Mouse (Mus musculus): ENCODE measurements around the gene Lrcol1. TPM values are rescaled to one million over a fixed set of nuclear protein-coding genes. Genes with fewer than 3 reads are reported as not detected.

Lrcol1 gene
- polyA plus RNA-seq, 1 experiment from 2014 or later: not detected

- Histone ChIP-seq H3K36me3 (ENCODE audit: control insufficient read depth, insufficient read depth) (no peaks in the 10 kb centered on the region), H3K9me3 (replicated peaks; ENCODE audit: control insufficient read depth, low read length) (no peaks in the 10 kb centered on the region), H3K27ac (ENCODE audit: low read length) (no peak overlapping the region), H3K4me1 (ENCODE audit: control insufficient read depth, low read depth, low read length) (no peaks in the 10 kb centered on the region), H3K4me3 (ENCODE audit: low read depth, low read length) (no peak overlapping the region), H3K27me3 (ENCODE audit: control insufficient read depth, insufficient read depth, low read depth, low read length) (no peaks in the 10 kb centered on the region), H3K4me2 (ENCODE audit: low read depth, low read length) (no peak overlapping the region), H3K9ac (ENCODE audit: low read depth, low read length) (no peak overlapping the region)
- ATAC-seq (ENCODE audit: low read depth): no peak
- 70% methylated on average over 20 of the region's 20 CpGs for WGBS (ENCODE audit: insufficient replicate concordance)
Observed at GRCm38 (mm10) chr5:110378181-110378583, 33.7 kb downstream of the Lrcol1 start.

- Histone ChIP-seq H3K36me3 (ENCODE audit: control insufficient read depth, insufficient read depth) (no peaks in the 10 kb centered on the region), H3K9ac (ENCODE audit: low read depth, low read length) (no peak overlapping the region), H3K27me3 (ENCODE audit: control insufficient read depth, insufficient read depth, low read depth, low read length) (no peaks in the 10 kb centered on the region), H3K4me1 (ENCODE audit: control insufficient read depth, low read depth, low read length) (no peaks in the 10 kb centered on the region), H3K4me2 (ENCODE audit: low read depth, low read length) (no peak overlapping the region), H3K4me3 (ENCODE audit: low read depth, low read length) (no peak overlapping the region), H3K27ac (ENCODE audit: low read length) (no peak overlapping the region), H3K9me3 (replicated peaks; ENCODE audit: control insufficient read depth, low read length) (no peaks in the 10 kb centered on the region)
- WGBS (ENCODE audit: insufficient replicate concordance): 88% methylated on average over 15 of the region's 15 CpGs
- no peak for ATAC-seq (ENCODE audit: low read depth)
Observed at GRCm38 (mm10) chr5:110379086-110379485, 34.6 kb downstream of the Lrcol1 start.

DNA sequence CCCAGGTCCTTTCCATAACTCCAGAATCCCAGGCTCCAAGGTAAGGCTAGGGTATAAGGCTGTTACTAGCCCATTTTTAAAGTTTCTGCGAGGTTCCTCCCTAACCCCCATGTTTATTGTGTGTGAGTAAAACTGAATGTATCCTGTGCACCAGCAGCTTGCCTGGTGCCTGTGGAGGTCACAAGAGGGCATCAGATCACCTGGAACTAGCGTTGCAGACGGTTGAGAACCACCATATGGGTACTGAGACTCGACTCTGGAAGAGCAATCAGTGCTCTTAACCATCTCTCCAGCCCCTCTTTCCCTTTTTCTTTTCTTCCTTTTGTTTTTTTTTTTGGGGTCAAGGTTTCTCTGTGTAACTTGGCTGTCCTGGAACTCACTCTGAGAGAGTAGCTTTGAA is 35.3 kb downstream of the Lrcol1 start:
- H3K9me3 ChIP-seq (replicated peaks; ENCODE audit: control insufficient read depth, low read length): no peaks in the 10 kb centered on the region
- no peaks in the 10 kb centered on the region for H3K27me3 ChIP-seq (ENCODE audit: control insufficient read depth, insufficient read depth, low read depth, low read length)
- H3K27ac ChIP-seq (ENCODE audit: low read length): no peak overlapping the region
- no peaks in the 10 kb centered on the region for H3K36me3 ChIP-seq (ENCODE audit: control insufficient read depth, insufficient read depth)
- no peak overlapping the region for H3K9ac ChIP-seq (ENCODE audit: low read depth, low read length)
- ATAC-seq (ENCODE audit: low read depth): no peak
- no peak overlapping the region for H3K4me3 ChIP-seq (ENCODE audit: low read depth, low read length)
- H3K4me2 ChIP-seq (ENCODE audit: low read depth, low read length): no peak overlapping the region
- H3K4me1 ChIP-seq (ENCODE audit: control insufficient read depth, low read depth, low read length): no peaks in the 10 kb centered on the region
- 61% methylated on average over 4 of the region's 4 CpGs for WGBS (ENCODE audit: insufficient replicate concordance)

DNA sequence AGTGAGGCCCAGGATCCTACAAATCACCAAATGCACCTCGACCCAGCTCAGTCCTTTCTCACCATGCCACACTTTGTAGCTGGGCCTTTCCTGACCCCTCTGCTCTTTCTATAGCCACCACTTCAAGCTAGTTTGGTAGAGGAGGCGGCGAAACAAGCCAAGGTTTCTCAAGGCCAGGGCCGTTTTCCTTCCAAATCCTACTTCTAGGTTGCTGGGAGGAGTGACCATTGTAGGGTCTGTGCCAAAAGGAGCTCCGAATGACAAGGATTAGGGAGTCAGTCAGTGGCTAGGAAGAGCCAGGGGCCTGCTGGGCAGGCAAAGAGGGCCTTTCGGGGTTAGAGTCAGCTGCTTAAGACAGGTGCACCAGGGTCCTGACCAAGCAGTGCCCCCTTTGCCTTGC is 40.0 kb downstream of the Lrcol1 start:
- Histone ChIP-seq H3K27me3 (ENCODE audit: control insufficient read depth, insufficient read depth, low read depth, low read length) (peaks cover 19% of the 10 kb centered on the region), H3K36me3 (ENCODE audit: control insufficient read depth, insufficient read depth) (no peaks in the 10 kb centered on the region)

GRCm38 (mm10) chr5:110385263-110385662 is 40.7 kb downstream of the Lrcol1 start:
- Histone ChIP-seq H3K9ac (ENCODE audit: low read depth, low read length) (no peak overlapping the region), H3K27ac (ENCODE audit: low read length) (no peak overlapping the region), H3K4me2 (ENCODE audit: low read depth, low read length) (no peak overlapping the region), H3K9me3 (replicated peaks; ENCODE audit: control insufficient read depth, low read length) (no peaks in the 10 kb centered on the region), H3K27me3 (ENCODE audit: control insufficient read depth, insufficient read depth, low read depth, low read length) (peaks cover 19% of the 10 kb centered on the region), H3K4me1 (ENCODE audit: control insufficient read depth, low read depth, low read length) (peaks cover 6% of the 10 kb centered on the region), H3K36me3 (ENCODE audit: control insufficient read depth, insufficient read depth) (no peaks in the 10 kb centered on the region), H3K4me3 (ENCODE audit: low read depth, low read length) (no peak overlapping the region)
- 62% methylated on average over 4 of the region's 4 CpGs for WGBS (ENCODE audit: insufficient replicate concordance)
- ATAC-seq (ENCODE audit: low read depth): no peak

More for the DNA sequence above, 40.0 kb downstream of the Lrcol1 start:
- H3K9ac ChIP-seq (ENCODE audit: low read depth, low read length): no peak overlapping the region
- WGBS (ENCODE audit: insufficient replicate concordance): 65% methylated on average over 6 of the region's 6 CpGs
- H3K9me3 ChIP-seq (replicated peaks; ENCODE audit: control insufficient read depth, low read length): no peaks in the 10 kb centered on the region
- no peak overlapping the region for H3K4me2 ChIP-seq (ENCODE audit: low read depth, low read length)
- ATAC-seq (ENCODE audit: low read depth): no peak
- H3K4me1 ChIP-seq (ENCODE audit: control insufficient read depth, low read depth, low read length): peaks cover 6% of the 10 kb centered on the region
- H3K27ac ChIP-seq (ENCODE audit: low read length): no peak overlapping the region
- H3K4me3 ChIP-seq (ENCODE audit: low read depth, low read length): no peak overlapping the region

DNA sequence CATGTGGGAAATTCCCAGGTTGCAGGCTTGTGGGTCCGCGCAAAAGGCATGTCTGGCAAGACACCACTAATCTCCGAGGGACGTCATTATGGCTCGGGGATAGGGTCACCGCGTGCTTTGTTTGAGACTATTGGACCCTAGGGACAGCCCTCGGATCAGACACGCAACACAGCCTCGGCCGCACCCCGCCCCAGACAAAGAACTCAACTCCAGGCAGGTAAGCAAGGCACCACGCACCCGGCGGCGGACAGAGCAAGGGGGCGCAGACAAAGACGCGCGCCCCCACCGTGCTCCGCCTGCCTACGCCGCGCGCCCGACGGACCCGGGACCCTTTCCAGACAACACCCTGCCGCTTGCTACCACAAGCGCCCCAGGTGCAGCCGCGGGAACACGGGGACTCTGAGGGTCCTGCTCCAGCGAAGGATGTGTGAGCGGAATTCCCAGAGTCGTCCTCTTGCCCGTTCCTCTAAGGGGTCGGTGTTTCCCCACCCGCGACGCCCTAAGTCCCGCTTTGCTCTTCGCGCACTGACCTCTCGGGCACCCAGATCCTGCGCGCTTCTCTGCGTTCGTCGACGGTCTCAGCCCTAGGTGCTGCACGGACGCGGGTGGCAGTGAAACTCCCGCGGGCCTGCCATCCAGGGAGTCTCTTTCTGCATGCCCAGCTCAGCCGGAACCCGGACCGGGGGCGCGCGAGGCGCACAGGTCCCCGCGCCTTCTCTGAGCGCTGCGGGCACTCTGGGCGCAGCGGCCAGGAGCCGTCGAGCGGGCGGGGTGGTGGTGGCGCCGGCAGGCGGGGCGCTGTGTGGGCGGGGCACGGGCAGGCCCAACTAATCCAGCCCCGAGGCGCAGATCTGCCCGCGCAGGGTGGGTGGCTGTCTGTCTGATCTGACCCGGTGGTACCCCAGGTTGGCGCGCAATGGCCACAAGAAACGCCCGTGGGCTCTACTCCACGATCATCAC is 42.1 kb downstream of the Lrcol1 start:
- Histone ChIP-seq H3K36me3 (ENCODE audit: control insufficient read depth, insufficient read depth) (no peaks in the 10 kb centered on the region), H3K9me3 (replicated peaks; ENCODE audit: control insufficient read depth, low read length) (no peaks in the 10 kb centered on the region), H3K4me1 (ENCODE audit: control insufficient read depth, low read depth, low read length) (peaks cover 6% of the 10 kb centered on the region), H3K9ac (ENCODE audit: low read depth, low read length) (no peak overlapping the region; the same call in 1 of the 2 replicates), H3K4me3 (ENCODE audit: low read depth, low read length) (peak overlapping the region; percentile 48), H3K27ac (ENCODE audit: low read length) (no peak overlapping the region), H3K4me2 (ENCODE audit: low read depth, low read length) (peak overlapping the region; percentile 68), H3K27me3 (ENCODE audit: control insufficient read depth, insufficient read depth, low read depth, low read length) (peaks cover 19% of the 10 kb centered on the region)
- ATAC-seq (ENCODE audit: low read depth): peak; percentile 77
- 3% methylated on average over 90 of the region's 90 CpGs for WGBS (ENCODE audit: insufficient replicate concordance)

DNA sequence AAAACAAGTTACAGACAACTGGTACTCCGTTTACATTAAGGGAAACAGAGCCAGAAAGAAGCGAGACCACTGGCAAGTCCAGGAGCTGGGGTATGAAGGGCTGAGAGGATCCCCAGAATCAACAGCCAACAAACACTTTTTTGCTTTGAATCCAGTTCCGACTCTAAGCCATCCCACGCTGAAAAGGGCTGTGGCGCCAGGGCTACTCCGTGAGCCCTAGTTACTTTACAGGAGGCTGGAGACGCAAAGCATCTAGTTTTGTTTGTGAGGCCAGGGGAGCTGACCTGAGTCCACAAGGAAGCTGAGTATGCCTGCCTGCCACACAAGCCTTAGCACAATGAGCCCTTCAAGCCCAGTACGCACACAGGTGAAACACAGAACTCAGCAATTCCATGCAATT is 42.8 kb downstream of the Lrcol1 start:
- Histone ChIP-seq H3K4me3 (ENCODE audit: low read depth, low read length) (peak overlapping the region; percentile 48), H3K4me2 (ENCODE audit: low read depth, low read length) (peak overlapping the region; percentile 68), H3K36me3 (ENCODE audit: control insufficient read depth, insufficient read depth) (no peaks in the 10 kb centered on the region), H3K9ac (ENCODE audit: low read depth, low read length) (no peak overlapping the region; the same call in 1 of the 2 replicates), H3K9me3 (replicated peaks; ENCODE audit: control insufficient read depth, low read length) (no peaks in the 10 kb centered on the region), H3K27ac (ENCODE audit: low read length) (no peak overlapping the region), H3K4me1 (ENCODE audit: control insufficient read depth, low read depth, low read length) (peaks cover 6% of the 10 kb centered on the region), H3K27me3 (ENCODE audit: control insufficient read depth, insufficient read depth, low read depth, low read length) (peaks cover 19% of the 10 kb centered on the region)
- no peak for ATAC-seq (ENCODE audit: low read depth)
- 33% methylated on average over 8 of the region's 8 CpGs for WGBS (ENCODE audit: insufficient replicate concordance)

DNA sequence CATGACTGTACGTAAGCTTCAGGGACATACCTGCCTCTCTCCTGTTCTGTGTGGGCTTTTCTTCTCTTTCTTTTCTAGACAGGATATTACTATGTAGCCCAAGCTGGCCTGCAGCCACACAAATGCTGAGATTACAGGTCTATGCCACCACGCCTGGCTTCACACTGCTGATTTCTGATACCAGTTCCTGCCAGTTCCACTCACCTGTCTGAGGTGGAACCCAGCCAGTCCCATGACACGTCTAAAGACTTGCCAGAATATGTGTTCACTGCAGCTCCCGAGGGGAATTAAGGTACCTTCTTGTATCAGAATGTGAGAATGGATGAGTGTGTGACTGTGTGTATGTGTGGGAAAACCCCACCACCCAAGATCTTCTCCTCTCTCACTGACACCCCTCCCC is 46.1 kb downstream of the Lrcol1 start:
- H3K4me2 ChIP-seq (ENCODE audit: low read depth, low read length): no peak overlapping the region
- peaks cover 10% of the 10 kb centered on the region for H3K4me1 ChIP-seq (ENCODE audit: control insufficient read depth, low read depth, low read length)
- H3K9me3 ChIP-seq (replicated peaks; ENCODE audit: control insufficient read depth, low read length): no peaks in the 10 kb centered on the region
- no peak overlapping the region for H3K27ac ChIP-seq (ENCODE audit: low read length)
- no peak overlapping the region for H3K4me3 ChIP-seq (ENCODE audit: low read depth, low read length)
- WGBS (ENCODE audit: insufficient replicate concordance): 63% methylated on average over 4 of the region's 4 CpGs
- H3K27me3 ChIP-seq (ENCODE audit: control insufficient read depth, insufficient read depth, low read depth, low read length): peaks cover 19% of the 10 kb centered on the region
- no peak for ATAC-seq (ENCODE audit: low read depth)
- H3K9ac ChIP-seq (ENCODE audit: low read depth, low read length): no peak overlapping the region
- H3K36me3 ChIP-seq (ENCODE audit: control insufficient read depth, insufficient read depth): no peaks in the 10 kb centered on the region

DNA sequence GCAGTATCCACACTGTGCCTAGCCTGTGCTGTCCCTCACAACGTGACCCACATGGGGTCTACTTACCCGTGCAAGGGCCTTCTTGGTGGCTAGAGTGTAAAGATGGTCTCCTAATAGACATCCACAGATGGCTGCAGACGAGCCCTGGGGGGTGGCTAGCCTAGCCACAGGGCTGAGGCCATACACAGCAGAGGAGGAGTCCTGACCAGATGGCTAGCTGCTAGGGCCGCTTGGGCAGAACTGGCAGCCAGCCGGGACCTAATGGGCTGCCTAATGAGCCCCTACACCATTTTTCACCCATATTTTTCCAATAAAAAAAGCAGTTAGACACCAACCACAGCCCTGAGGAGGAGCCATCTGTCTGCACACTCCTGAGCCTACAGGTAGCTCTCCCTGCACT is 48.2 kb downstream of the Lrcol1 start:
- H3K27ac ChIP-seq (ENCODE audit: low read length): no peak overlapping the region
- H3K36me3 ChIP-seq (ENCODE audit: control insufficient read depth, insufficient read depth): no peaks in the 10 kb centered on the region
- H3K9me3 ChIP-seq (replicated peaks; ENCODE audit: control insufficient read depth, low read length): no peaks in the 10 kb centered on the region
- H3K4me3 ChIP-seq (ENCODE audit: low read depth, low read length): no peak overlapping the region
- no peak overlapping the region for H3K4me2 ChIP-seq (ENCODE audit: low read depth, low read length)
- WGBS (ENCODE audit: insufficient replicate concordance): 73% methylated on average over 5 of the region's 5 CpGs
- no peak for ATAC-seq (ENCODE audit: low read depth)
- no peak overlapping the region for H3K9ac ChIP-seq (ENCODE audit: low read depth, low read length)
- no peaks in the 10 kb centered on the region for H3K27me3 ChIP-seq (ENCODE audit: control insufficient read depth, insufficient read depth, low read depth, low read length)
- H3K4me1 ChIP-seq (ENCODE audit: control insufficient read depth, low read depth, low read length): peaks cover 3% of the 10 kb centered on the region; the same call in 1 of the 2 replicates
